Mouse (Mus musculus) left cerebral cortex, postnatal 10 days (tissue): ENCODE data around the gene Acadm. TPM values are rescaled to one million over a fixed set of nuclear protein-coding genes. Genes with fewer than 3 reads are reported as not detected.
A peak's percentile ranks its signal among the peaks of the same experiment; 100 is the strongest.

Experiments used
- DNase-seq, 2 experiments: peaks; one replicate each; pipeline ENCODE4 v3.0.0; 2021 to 2022; ENCODE audit warnings: low spot score in 2 of 2, mixed read lengths in 1 of 2; ENCODE audit errors: extremely low spot score in 1 of 2
- intact Hi-C: fragments of 180-260 bp; cut with DNase I; formaldehyde crosslinking; loops from one replicate; pipeline ENCODE4 v1.15.1; 2025
- total RNA-seq, 2 experiments: library from RNA; stranded (reverse); gene quantifications; 2 replicates each; pipeline ENCODE4 v1.2.3; 2021

Acadm gene
- total RNA-seq, 2 experiments from 2014 or later: 36.0 to 37.9 TPM

- DNase-seq: peak in 1 of 2 experiments; percentile 25
- intact Hi-C loops: no loop called here
Observed at GRCm38 (mm10) chr3:153943901-153944334, 514 bp downstream of the Acadm start.

GRCm38 (mm10) chr3:153943003-153943640 lies 1.3 kb downstream of the Acadm start:
- DNase-seq: no peak
- intact Hi-C loops: no loop called here

GRCm38 (mm10) chr3:153941613-153942012 lies 2.8 kb downstream of the Acadm start:
- no peak for DNase-seq
- intact Hi-C loops: no loop called here

- intact Hi-C loops: no loop called here
- DNase-seq: no peak
Observed at GRCm38 (mm10) chr3:153940486-153940885, 3.9 kb downstream of the Acadm start.

GRCm38 (mm10) chr3:153940021-153940420 lies 4.4 kb downstream of the Acadm start:
- intact Hi-C loops: no loop called here
- no peak for DNase-seq

GRCm38 (mm10) chr3:153937116-153937810 lies 7.2 kb downstream of the Acadm start:
- DNase-seq: no peak
- intact Hi-C loops: no loop called here

- no peak for DNase-seq
- intact Hi-C loops: no loop called here
Observed at GRCm38 (mm10) chr3:153935878-153936277, 8.6 kb downstream of the Acadm start.

GRCm38 (mm10) chr3:153932461-153932860 lies 12.0 kb downstream of the Acadm start:
- intact Hi-C loops: no loop called here
- no peak for DNase-seq

- intact Hi-C loops: no loop called here
- DNase-seq: no peak
Observed at GRCm38 (mm10) chr3:153929526-153929925, 14.9 kb downstream of the Acadm start.

GRCm38 (mm10) chr3:153926333-153926732 lies 18.1 kb downstream of the Acadm start:
- intact Hi-C loops: no loop called here
- DNase-seq: no peak

GRCm38 (mm10) chr3:153921147-153921910 lies 23.1 kb downstream of the Acadm start:
- intact Hi-C loops: no loop called here

GRCm38 (mm10) chr3:153917200-153917599 lies 27.2 kb downstream of the Acadm start:
- intact Hi-C loops: no loop called here
- DNase-seq: peak in 1 of 2 experiments; percentile 43

More at GRCm38 (mm10) chr3:153921147-153921910, 23.1 kb downstream of the Acadm start:
- no peak for DNase-seq

GRCm38 (mm10) chr3:153913510-153914243 lies 30.8 kb downstream of the Acadm start:
- DNase-seq: no peak
- intact Hi-C loops: no loop called here

GRCm38 (mm10) chr3:153912546-153913509 lies 31.6 kb downstream of the Acadm start, which contains the start of gene Rabggtb:
Gene Rabggtb (minus strand): TSS chr3:153913009.
- DNase-seq: peak; percentile 94 to 97
- intact Hi-C loops: no loop called here

GRCm38 (mm10) chr3:153911882-153912440 lies 32.5 kb downstream of the Acadm start:
- intact Hi-C loops: no loop called here
- no peak for DNase-seq

- DNase-seq: peak in 1 of 2 experiments; percentile 33
- intact Hi-C loops: no loop called here
Observed at GRCm38 (mm10) chr3:153911197-153911881, 33.1 kb downstream of the Acadm start.

- intact Hi-C loops: no loop called here
Observed at GRCm38 (mm10) chr3:153910489-153910888, 33.9 kb downstream of the Acadm start.

More at GRCm38 (mm10) chr3:153910489-153910888, 33.9 kb downstream of the Acadm start:
- no peak for DNase-seq
